In genomic region chr2:45197955-45198631, GRCm38 (mm10) we compare ENCODE assay signal across 18 mouse cellular contexts.
DNase-seq lines count a peak whose midpoint lies in the region; ATAC-seq and TF ChIP-seq lines count a peak whose summit lies in the region.
"Had no signal": no experiment of that assay in that cellular context is flagged by ENCODE, and none has a peak within 500 bp of the region (broad histone marks: within the 10 kb centered on the region; RNA-seq: fewer than 3 reads in every experiment).

No protein-coding gene starts in this region.

- no peaks in the 10 kb centered on the region for H3K36me3 ChIP-seq in forebrain, postnatal 0 days (ENCODE audit: insufficient read depth)
- H3K36me3 ChIP-seq in forebrain, embryonic 11.5 days (ENCODE audit: control insufficient read depth, insufficient read depth, low read length) = no peaks in the 10 kb centered on the region
- no peaks in the 10 kb centered on the region for H3K36me3 ChIP-seq in limb, embryonic 13.5 days
- H3K36me3 ChIP-seq in limb, embryonic 10.5 days = no peaks in the 10 kb centered on the region
- no peaks in the 10 kb centered on the region for H3K36me3 ChIP-seq in CH12.LX (replicated peaks in 1 of 2; ENCODE audit: control insufficient read depth in 1 of 2, insufficient read depth in 1 of 2, low read length in 1 of 2)
- no peaks in the 10 kb centered on the region for H3K36me3 ChIP-seq in intestine, embryonic 15.5 days
- H3K36me3 ChIP-seq: heart, embryonic 10.5 days; neural tube, embryonic 12.5 days had no signal

- no peak for TF ChIP-seq POLR2A in CH12.LX (IDR thresholded peaks at IDR 0.05; ENCODE audit: low read depth, low read length)

- no peak overlapping the region for H3K9ac ChIP-seq in forebrain, postnatal 0 days
- H3K9ac ChIP-seq in forebrain, embryonic 11.5 days (ENCODE audit: low read length) = no peak overlapping the region
- H3K9ac ChIP-seq in limb, embryonic 13.5 days = no peak overlapping the region
- H3K9ac ChIP-seq in CH12.LX (ENCODE audit: insufficient read depth, low read depth) = 0 out of 2 replicates have a peak overlapping the region, but pooled peaks have one; percentile 33
- no peak overlapping the region for H3K9ac ChIP-seq in intestine, embryonic 15.5 days
- H3K9ac ChIP-seq: liver, embryonic 14.5 days; neural tube, embryonic 12.5 days had no signal

- H3K4me3 ChIP-seq in forebrain, postnatal 0 days (ENCODE audit: low read depth, low read length) = no peak overlapping the region
- no peak overlapping the region for H3K4me3 ChIP-seq in forebrain, embryonic 11.5 days (ENCODE audit: low read depth, low read length)
- no peak overlapping the region for H3K4me3 ChIP-seq in limb, embryonic 13.5 days
- no peak overlapping the region for H3K4me3 ChIP-seq in limb, embryonic 10.5 days
- H3K4me3 ChIP-seq in CH12.LX (replicated peaks in 1 of 3; ENCODE audit: low read depth in 2 of 3, low read length in 2 of 3, poor library complexity in 1 of 3) = no peak overlapping the region
- no peak overlapping the region for H3K4me3 ChIP-seq in intestine, embryonic 15.5 days (replicated peaks)
- H3K4me3 ChIP-seq: heart, embryonic 10.5 days; megakaryocyte, embryonic 14.5 days; neural tube, embryonic 12.5 days had no signal

- no peaks in the 10 kb centered on the region for H3K9me3 ChIP-seq in forebrain, postnatal 0 days (ENCODE audit: low read length)
- H3K9me3 ChIP-seq in forebrain, embryonic 11.5 days (ENCODE audit: control insufficient read depth, low read length) = no peaks in the 10 kb centered on the region
- H3K9me3 ChIP-seq in limb, embryonic 13.5 days = no peaks in the 10 kb centered on the region
- H3K9me3 ChIP-seq in limb, embryonic 10.5 days (replicated peaks) = no peaks in the 10 kb centered on the region
- H3K9me3 ChIP-seq in CH12.LX (replicated peaks; ENCODE audit: low read length) = no peaks in the 10 kb centered on the region
- H3K9me3 ChIP-seq in intestine, embryonic 15.5 days = no peaks in the 10 kb centered on the region
- H3K9me3 ChIP-seq: heart, embryonic 10.5 days; megakaryocyte, embryonic 14.5 days; neural tube, embryonic 12.5 days had no signal

- no peaks in the 10 kb centered on the region for H3K4me1 ChIP-seq in forebrain, postnatal 0 days (ENCODE audit: insufficient read depth)
- no peaks in the 10 kb centered on the region for H3K4me1 ChIP-seq in forebrain, embryonic 11.5 days (replicated peaks; ENCODE audit: control insufficient read depth, insufficient read depth, low read length)
- peaks cover 7% of the 10 kb centered on the region for H3K4me1 ChIP-seq in limb, embryonic 13.5 days
- no peaks in the 10 kb centered on the region for H3K4me1 ChIP-seq in limb, embryonic 10.5 days
- H3K4me1 ChIP-seq in CH12.LX (ENCODE audit: control insufficient read depth in 1 of 2, insufficient read depth in 2 of 2) = peaks cover 16 to 45% of the 10 kb centered on the region in 2 experiments; a peak in 3 of 4 replicates
- H3K4me1 ChIP-seq in intestine, embryonic 15.5 days (replicated peaks) = no peaks in the 10 kb centered on the region
- H3K4me1 ChIP-seq: heart, embryonic 10.5 days; neural tube, embryonic 12.5 days had no signal

- H3K27me3 ChIP-seq in forebrain, postnatal 0 days (ENCODE audit: insufficient read depth, low read length) = no peaks in the 10 kb centered on the region
- H3K27me3 ChIP-seq in forebrain, embryonic 11.5 days (ENCODE audit: control insufficient read depth, insufficient read depth, low read length) = no peaks in the 10 kb centered on the region
- H3K27me3 ChIP-seq in limb, embryonic 13.5 days = no peaks in the 10 kb centered on the region
- no peaks in the 10 kb centered on the region for H3K27me3 ChIP-seq in limb, embryonic 10.5 days (ENCODE audit: low read depth, poor library complexity, severe bottlenecking)
- no peaks in the 10 kb centered on the region for H3K27me3 ChIP-seq in CH12.LX (replicated peaks)
- no peaks in the 10 kb centered on the region for H3K27me3 ChIP-seq in intestine, embryonic 15.5 days (replicated peaks)
- H3K27me3 ChIP-seq: megakaryocyte, embryonic 14.5 days; neural tube, embryonic 12.5 days; Patski had no signal

- peak; percentile 60; the same call in 1 of the 2 replicates for ATAC-seq in forebrain, postnatal 0 days
- no peak for ATAC-seq in forebrain, embryonic 11.5 days (replicated peaks; ENCODE audit: low FRiP score)
- ATAC-seq in limb, embryonic 13.5 days (ENCODE audit: low FRiP score, low read depth) = peak; percentile 51; the same call in 1 of the 2 replicates
- no peak for ATAC-seq in intestine, embryonic 15.5 days
- ATAC-seq: forebrain, embryonic 16.5 days; Patski had no signal

- no peak for TF ChIP-seq CTCF in forebrain, postnatal 0 days (IDR thresholded peaks at IDR 0.05; ENCODE audit: low read depth)
- no peak for TF ChIP-seq CTCF in CH12.LX (conservative IDR thresholded peaks at IDR 0.05 in 1 of 2, IDR thresholded peaks at IDR 0.05 in 1 of 2; ENCODE audit: low read depth in 2 of 2, low read length in 2 of 2)

- in situ Hi-C loops in CH12.LX (cut with MboI; ENCODE audit: low pct_ligation_motif_present, low pct_unique_long_range_greater_than_20kb, low sequenced_read_pairs) = no loop called here

- TF ChIP-seq EP300 in CH12.LX (IDR thresholded peaks at IDR 0.05; ENCODE audit: low read length) = no peak

- H3K27ac ChIP-seq in forebrain, postnatal 0 days (ENCODE audit: low read depth, low read length) = no peak overlapping the region
- no peak overlapping the region for H3K27ac ChIP-seq in forebrain, embryonic 11.5 days (ENCODE audit: low read depth, low read length)
- H3K27ac ChIP-seq in limb, embryonic 13.5 days = no peak overlapping the region
- H3K27ac ChIP-seq in limb, embryonic 10.5 days = no peak overlapping the region
- no peak overlapping the region for H3K27ac ChIP-seq in CH12.LX (ENCODE audit: insufficient read depth, low read depth)
- H3K27ac ChIP-seq in intestine, embryonic 15.5 days = 0 out of 2 replicates have a peak overlapping the region, but pooled peaks have one; percentile 20
- H3K27ac ChIP-seq: heart, embryonic 10.5 days; liver, embryonic 14.5 days; neural tube, embryonic 12.5 days had no signal

- no peak overlapping the region for H3K4me2 ChIP-seq in forebrain, postnatal 0 days (ENCODE audit: low read depth)
- H3K4me2 ChIP-seq in forebrain, embryonic 11.5 days (ENCODE audit: low read depth, low read length, severe bottlenecking) = no peak overlapping the region
- H3K4me2 ChIP-seq in limb, embryonic 13.5 days (replicated peaks) = no peak overlapping the region
- H3K4me2 ChIP-seq in CH12.LX (ENCODE audit: insufficient read depth, low read depth, poor library complexity, severe bottlenecking) = peak overlapping the region; percentile 19; the same call in 1 of the 2 replicates
- no peak overlapping the region for H3K4me2 ChIP-seq in intestine, embryonic 15.5 days (replicated peaks)
- H3K4me2 ChIP-seq: neural tube, embryonic 12.5 days had no signal

- no peaks in the 10 kb centered on the region for H3K79me2 ChIP-seq in CH12.LX (replicated peaks; ENCODE audit: control insufficient read depth, extremely low read depth, insufficient read depth, poor library complexity, severe bottlenecking)

- dilution Hi-C loops in CH12.LX (cut with MboI; ENCODE audit: extremely low pct_ligation_motif_present, extremely low pct_unique_long_range_greater_than_20kb, low sequenced_read_pairs) = no loop called here

- TF ChIP-seq RAD21 in CH12.LX (IDR thresholded peaks at IDR 0.05; ENCODE audit: low read depth, low read length) = no peak

- 61% methylated on average over 13 of the region's 13 CpGs for WGBS in forebrain, postnatal 0 days
- WGBS in forebrain, embryonic 11.5 days = 84% methylated on average over 13 of the region's 13 CpGs
- WGBS in limb, embryonic 13.5 days = 47% methylated on average over 13 of the region's 13 CpGs
- 71% methylated on average over 13 of the region's 13 CpGs for WGBS in limb, embryonic 10.5 days
- WGBS in intestine, embryonic 15.5 days = 40% methylated on average over 13 of the region's 13 CpGs

- DNase-seq in forebrain, postnatal 0 days = peak; percentile 25
- no peak for DNase-seq in forebrain, embryonic 11.5 days (ENCODE audit: low spot score)
- DNase-seq in limb, embryonic 10.5 days (ENCODE audit: low spot score) = no peak
- DNase-seq in CH12.LX (ENCODE audit: extremely low read depth) = no peak
- no peak for DNase-seq in T-cell, adult 2 months (ENCODE audit: low spot score)
- no peak for DNase-seq in cerebellum, postnatal 4 days (ENCODE audit: low spot score in 2 of 2)
- DNase-seq: cerebellum, adult 11 months; cerebellum, postnatal 25 days; kidney, postnatal 25 days; thymus, postnatal 25 days had no signal

TF ChIP-seq in CH12.LX, 34 proteins besides CTCF, POLR2A, EP300 and RAD21:
- TF ChIP-seq USF1 (IDR thresholded peaks at IDR 0.05; ENCODE audit: low read depth, low read length) (no peak), ZNF384 (IDR thresholded peaks at IDR 0.05; ENCODE audit: low read depth, low read length) (no peak), CHD2 (IDR thresholded peaks at IDR 0.05; ENCODE audit: low read length) (peak; percentile 91), ZC3H11A (IDR thresholded peaks at IDR 0.05; ENCODE audit: low read depth, low read length) (no peak)
TF ChIP-seq in CH12.LX: peak in this region for 1.

Comparison
In these comparisons a context has a peak if more than half of its experiments do, and no peak if none do; other contexts are left out.
1. ATAC-seq: peak in forebrain, postnatal 0 days (single experiment) and limb, embryonic 13.5 days (single experiment); none in forebrain, embryonic 11.5 days (single experiment) and intestine, embryonic 15.5 days (single experiment).